Mouse (Mus musculus) midbrain, embryonic 16.5 days (tissue): ENCODE results near the gene Strap. TPM values are rescaled to one million over a fixed set of nuclear protein-coding genes. Genes with fewer than 3 reads are reported as not detected.

Experiments
- ATAC-seq: fragments of 200-750 bp; cut with Nextera tagmentation; 2 replicates; pipeline ENCODE4 v1.8.0; 2017; ENCODE audit warnings: moderate TSS enrichment
- H3K27ac ChIP-seq: fragments of 300-500 bp; sonication (generic); 2 replicates; pipeline ENCODE4 v1.5.1; 2014; ENCODE audit warnings: mild to moderate bottlenecking, low read length, mixed read lengths
- H3K27me3 ChIP-seq: fragments of 300-500 bp; sonication (generic); 2 replicates; pipeline ENCODE4 v1.6.1; 2014; ENCODE audit warnings: low read depth, low read length, mixed read lengths; ENCODE audit not compliant: control insufficient read depth, insufficient read depth
- H3K36me3 ChIP-seq: fragments of 300-500 bp; sonication (generic); 2 replicates; pipeline ENCODE4 v1.6.1; 2014; ENCODE audit warnings: mild to moderate bottlenecking, low read length, moderate library complexity, mixed read lengths; ENCODE audit not compliant: control insufficient read depth, insufficient read depth
- H3K4me1 ChIP-seq: fragments of 300-500 bp; sonication (generic); 2 replicates; pipeline ENCODE4 v1.6.1; 2014; ENCODE audit warnings: mild to moderate bottlenecking, low read length, mixed read lengths; ENCODE audit not compliant: control insufficient read depth, insufficient read depth
- H3K4me2 ChIP-seq: fragments of 300-500 bp; sonication (generic); 2 replicates; pipeline ENCODE4 v1.6.1; 2014; ENCODE audit warnings: mild to moderate bottlenecking, low read length, mixed read lengths
- H3K4me3 ChIP-seq: fragments of 300-500 bp; sonication (generic); 2 replicates; pipeline ENCODE4 v1.5.1; 2014; ENCODE audit warnings: low read depth, mild to moderate bottlenecking, low read length, moderate library complexity, mixed read lengths
- H3K9ac ChIP-seq: fragments of 300-500 bp; sonication (generic); 2 replicates; pipeline ENCODE4 v1.6.1; 2014; ENCODE audit warnings: low read depth, low read length, mixed read lengths
- H3K9me3 ChIP-seq: fragments of 300-500 bp; sonication (generic); replicated peaks from 2 replicates; pipeline ENCODE4 v1.6.1; 2014; ENCODE audit warnings: mild to moderate bottlenecking, low read length, mixed read lengths; ENCODE audit not compliant: control insufficient read depth, poor library complexity, severe bottlenecking
- WGBS: fragments of 180-500 bp; shearing (Covaris S2); extraction: QIAGEN DNeasy Blood & Tissue Kit; methylation state at CpG from one replicate; pipeline ENCODE4 v1.1.7; 2014; 5-methylcytosine and 5-hydroxymethylcytosine counted together
- polyA plus RNA-seq: library from polyadenylated mRNA; unstranded; fragments of >200 nt; fragmentation: Nextera tagmentation; extraction: Ambion mirVana; gene quantifications from 2 replicates; pipeline ENCODE4 v1.2.1, GENCODE M21; 2015

The Strap gene
- 161 and 170 TPM in 2 replicates for polyA plus RNA-seq

DNA sequence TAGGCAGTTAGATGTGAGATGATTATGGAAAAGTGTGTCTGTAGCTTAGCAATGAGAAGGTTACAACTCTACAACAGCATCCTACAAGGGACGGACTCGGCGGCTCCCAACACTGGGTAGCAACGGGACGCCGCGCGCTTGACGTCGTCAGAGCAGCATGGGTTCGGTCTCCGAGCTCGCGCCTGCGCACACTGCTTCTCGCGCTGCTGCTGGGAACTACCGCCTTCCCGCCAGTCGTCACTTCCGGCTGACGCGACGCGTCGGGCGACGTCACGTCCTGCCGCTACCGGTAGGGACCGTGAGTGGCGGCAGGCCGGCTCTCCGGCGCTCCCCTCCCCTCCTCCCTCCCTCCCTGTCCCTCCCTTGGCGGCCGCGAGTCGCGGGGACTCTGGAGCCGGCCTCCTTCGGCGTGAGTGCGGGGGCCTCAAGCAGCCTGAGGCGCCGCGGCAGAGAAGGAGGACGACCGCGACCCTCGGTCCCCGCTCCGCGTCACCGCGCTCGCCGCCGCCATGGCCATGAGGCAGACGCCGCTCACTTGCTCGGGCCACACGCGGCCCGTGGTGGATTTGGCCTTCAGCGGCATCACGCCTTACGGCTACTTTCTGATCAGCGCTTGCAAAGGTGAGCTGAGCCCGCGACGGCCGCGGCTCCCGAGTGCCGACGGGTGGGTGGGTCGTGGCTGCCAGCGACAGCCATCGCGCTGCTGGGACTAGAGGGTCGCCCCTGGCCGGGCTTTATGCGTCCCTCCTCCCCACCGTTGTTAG, at the start of gene Strap:
Gene Strap, plus strand, starts transcription at position 233 of the 764 bp plus-strand sequence.
- Histone ChIP-seq H3K27me3 (peaks cover 6% of the 10 kb centered on the region; the same call in 1 of the 2 replicates), H3K9me3 (no peaks in the 10 kb centered on the region), H3K9ac (peak within 1 kb of the TSS; percentile 91), H3K4me1 (peaks cover 14% of the 10 kb centered on the region), H3K4me2 (peak within 1 kb of the TSS; percentile 96), H3K36me3 (peaks cover 5% of the 10 kb centered on the region), H3K4me3 (peak within 1 kb of the TSS; percentile 93), H3K27ac (peak within 1 kb of the TSS; percentile 77)
- peak; percentile 97 for ATAC-seq
- under 1% methylated on average over 78 of the region's 86 CpGs for WGBS

GRCm38 (mm10) chr6:137687667-137688066, 47.2 kb upstream of the Strap start:
- H3K4me3 ChIP-seq: no peak overlapping the region
- H3K36me3 ChIP-seq: no peaks in the 10 kb centered on the region
- ATAC-seq: no peak
- no peak overlapping the region for H3K27ac ChIP-seq
- no peak overlapping the region for H3K4me2 ChIP-seq
- 95% methylated on average over 5 of the region's 5 CpGs for WGBS
- no peak overlapping the region for H3K9ac ChIP-seq
- H3K27me3 ChIP-seq: no peaks in the 10 kb centered on the region
- no peaks in the 10 kb centered on the region for H3K9me3 ChIP-seq
- H3K4me1 ChIP-seq: no peaks in the 10 kb centered on the region

GRCm38 (mm10) chr6:137688079-137688478, 46.8 kb upstream of the Strap start:
- H3K9ac ChIP-seq: no peak overlapping the region
- H3K27ac ChIP-seq: no peak overlapping the region
- no peak for ATAC-seq
- H3K27me3 ChIP-seq: no peaks in the 10 kb centered on the region
- H3K4me3 ChIP-seq: no peak overlapping the region
- H3K4me1 ChIP-seq: no peaks in the 10 kb centered on the region
- no peaks in the 10 kb centered on the region for H3K36me3 ChIP-seq
- no peaks in the 10 kb centered on the region for H3K9me3 ChIP-seq
- 92% methylated on average over 3 of the region's 3 CpGs for WGBS
- H3K4me2 ChIP-seq: no peak overlapping the region

DNA sequence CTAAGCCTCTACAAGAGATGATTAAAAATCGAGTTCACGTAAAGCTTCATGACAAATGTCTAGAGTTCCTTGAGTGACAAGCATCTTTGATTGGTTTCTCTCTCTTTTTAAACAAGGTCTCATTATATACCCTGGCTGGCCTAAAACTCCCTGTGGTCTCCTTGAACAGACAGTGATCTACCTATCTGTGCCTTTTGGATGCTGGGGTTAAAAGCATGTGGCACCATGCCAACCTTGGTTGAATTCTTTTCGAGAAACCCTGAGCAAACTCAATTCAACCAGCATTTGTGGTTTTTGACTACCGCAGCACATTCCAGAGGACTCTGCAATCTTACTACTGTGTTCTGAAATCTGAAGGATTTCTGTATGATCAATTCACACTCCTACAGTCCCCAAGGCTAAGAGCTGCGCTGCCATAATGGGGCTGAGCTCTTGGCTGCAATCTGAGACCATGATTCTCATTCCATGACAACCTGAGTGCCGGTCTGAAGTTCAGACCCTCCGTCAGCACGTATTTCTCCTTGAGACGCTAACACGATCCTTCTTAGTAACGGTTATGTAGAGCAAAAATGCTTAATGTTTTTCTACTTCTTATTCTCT, 46.3 kb upstream of the Strap start:
- no peaks in the 10 kb centered on the region for H3K4me1 ChIP-seq
- no peaks in the 10 kb centered on the region for H3K9me3 ChIP-seq
- no peaks in the 10 kb centered on the region for H3K27me3 ChIP-seq
- ATAC-seq: no peak
- H3K9ac ChIP-seq: no peak overlapping the region
- no peak overlapping the region for H3K4me3 ChIP-seq
- H3K36me3 ChIP-seq: no peaks in the 10 kb centered on the region
- H3K27ac ChIP-seq: no peak overlapping the region
- H3K4me2 ChIP-seq: no peak overlapping the region
- 71% methylated on average over 11 of the region's 11 CpGs for WGBS

DNA sequence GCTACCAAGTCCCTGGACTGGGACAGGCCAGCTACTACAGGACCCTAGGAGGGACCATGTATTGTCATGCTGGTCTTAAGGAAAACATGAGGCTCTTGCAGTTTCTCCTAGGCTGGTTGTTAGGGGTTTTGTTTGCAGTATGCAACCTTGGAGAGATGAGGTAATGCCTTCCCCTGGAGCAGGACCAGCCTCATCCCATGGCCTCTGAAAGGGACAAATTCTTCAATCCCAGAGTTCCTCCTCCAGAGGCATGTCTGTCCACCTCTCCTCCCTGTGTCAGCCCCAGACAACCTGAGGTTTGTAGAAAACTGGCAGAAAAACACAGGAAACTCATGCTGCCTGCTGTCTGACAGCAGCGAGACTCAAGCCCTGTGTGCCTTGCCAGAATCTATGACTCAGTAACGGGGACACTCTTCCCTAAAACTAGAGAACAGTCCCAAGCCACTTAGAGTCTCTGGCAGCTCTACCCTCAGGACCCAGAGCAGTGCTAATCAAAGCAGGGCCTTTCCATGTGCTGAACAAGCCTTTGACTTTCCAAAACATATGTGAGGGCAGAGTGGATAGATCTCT, 44.2 kb upstream of the Strap start:
- WGBS: 68% methylated on average over 2 of the region's 2 CpGs
- H3K36me3 ChIP-seq: no peaks in the 10 kb centered on the region
- no peak overlapping the region for H3K4me2 ChIP-seq
- ATAC-seq: no peak
- no peaks in the 10 kb centered on the region for H3K9me3 ChIP-seq
- H3K4me3 ChIP-seq: no peak overlapping the region
- H3K4me1 ChIP-seq: no peaks in the 10 kb centered on the region
- no peaks in the 10 kb centered on the region for H3K27me3 ChIP-seq
- H3K27ac ChIP-seq: no peak overlapping the region
- no peak overlapping the region for H3K9ac ChIP-seq

- Histone ChIP-seq H3K4me2 (no peak overlapping the region), H3K36me3 (no peaks in the 10 kb centered on the region), H3K9ac (no peak overlapping the region), H3K9me3 (no peaks in the 10 kb centered on the region; the same call in 1 of the 2 replicates), H3K27me3 (no peaks in the 10 kb centered on the region), H3K4me3 (no peak overlapping the region), H3K27ac (no peak overlapping the region), H3K4me1 (no peaks in the 10 kb centered on the region)
- whole genome bisulfite sequencing: 88% methylated on average over 2 of the region's 2 CpGs
- ATAC-seq: no peak
These were observed 40.6 kb upstream of the Strap start for GRCm38 (mm10) chr6:137694310-137694709.

DNA sequence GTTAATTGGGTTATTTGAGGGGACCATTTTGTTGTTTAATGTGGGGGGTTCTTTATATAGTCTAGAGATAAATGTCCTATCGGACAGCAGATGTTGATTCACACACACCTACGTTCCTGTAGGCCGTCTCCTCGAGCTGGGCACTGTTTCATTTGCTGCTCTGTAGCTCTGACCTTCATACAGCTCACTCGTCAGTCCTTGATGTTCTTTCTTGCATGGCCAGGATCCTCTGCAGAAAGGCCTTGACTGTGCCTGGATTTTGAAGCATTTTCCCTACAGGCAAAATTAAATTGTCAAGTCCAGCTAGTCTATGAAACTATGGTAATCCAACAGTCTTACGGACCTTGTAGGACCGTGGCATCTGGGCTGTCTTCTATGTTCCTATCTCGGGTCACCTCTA, 39.8 kb upstream of the Strap start:
- Histone ChIP-seq H3K27ac (no peak overlapping the region), H3K4me3 (no peak overlapping the region), H3K9ac (no peak overlapping the region), H3K36me3 (no peaks in the 10 kb centered on the region), H3K4me2 (no peak overlapping the region), H3K4me1 (no peaks in the 10 kb centered on the region), H3K27me3 (no peaks in the 10 kb centered on the region), H3K9me3 (no peaks in the 10 kb centered on the region; the same call in 1 of the 2 replicates)
- ATAC-seq: no peak
- 94% methylated on average over 8 of the region's 8 CpGs for WGBS

- Histone ChIP-seq H3K9me3 (no peaks in the 10 kb centered on the region; the same call in 1 of the 2 replicates), H3K36me3 (no peaks in the 10 kb centered on the region), H3K4me1 (no peaks in the 10 kb centered on the region), H3K27me3 (no peaks in the 10 kb centered on the region), H3K9ac (no peak overlapping the region), H3K27ac (no peak overlapping the region), H3K4me2 (no peak overlapping the region), H3K4me3 (no peak overlapping the region)
- 42% methylated on average over 8 of the region's 8 CpGs for WGBS
- ATAC-seq: no peak
These were observed 38.3 kb upstream of the Strap start for GRCm38 (mm10) chr6:137696445-137697204.
